Mouse (Mus musculus) lung, postnatal 0 days (tissue): ENCODE data around the gene Lhfpl2.

Experiments
- CTCF ChIP-seq: IDR thresholded peaks from 2 replicates; pipeline ENCODE4 v1.5.1; 2016; ENCODE audit warnings: antibody characterized with exemption, mild to moderate bottlenecking
- EP300 ChIP-seq: IDR thresholded peaks from 2 replicates; pipeline ENCODE4 v1.6.1; 2016; ENCODE audit warnings: antibody characterized with exemption, mild to moderate bottlenecking, control low read depth

- TF ChIP-seq CTCF = no peak
- no peak for TF ChIP-seq EP300
Measured at GRCm38 (mm10) chr13:94158864-94159477, 101.4 kb downstream of the Lhfpl2 start.
